Mouse (Mus musculus) stomach, postnatal 0 days (tissue): Measurements from ENCODE around the gene Lgi1.

ENCODE experiments used
- CTCF ChIP-seq: IDR thresholded peaks from 2 replicates; pipeline ENCODE4 v1.5.1; 2016; ENCODE audit warnings: antibody characterized with exemption, low read depth, mild to moderate bottlenecking, moderate library complexity
- EP300 ChIP-seq: optimal IDR thresholded peaks from 2 replicates; pipeline ENCODE3; 2016; ENCODE audit warnings: antibody characterized with exemption

DNA sequence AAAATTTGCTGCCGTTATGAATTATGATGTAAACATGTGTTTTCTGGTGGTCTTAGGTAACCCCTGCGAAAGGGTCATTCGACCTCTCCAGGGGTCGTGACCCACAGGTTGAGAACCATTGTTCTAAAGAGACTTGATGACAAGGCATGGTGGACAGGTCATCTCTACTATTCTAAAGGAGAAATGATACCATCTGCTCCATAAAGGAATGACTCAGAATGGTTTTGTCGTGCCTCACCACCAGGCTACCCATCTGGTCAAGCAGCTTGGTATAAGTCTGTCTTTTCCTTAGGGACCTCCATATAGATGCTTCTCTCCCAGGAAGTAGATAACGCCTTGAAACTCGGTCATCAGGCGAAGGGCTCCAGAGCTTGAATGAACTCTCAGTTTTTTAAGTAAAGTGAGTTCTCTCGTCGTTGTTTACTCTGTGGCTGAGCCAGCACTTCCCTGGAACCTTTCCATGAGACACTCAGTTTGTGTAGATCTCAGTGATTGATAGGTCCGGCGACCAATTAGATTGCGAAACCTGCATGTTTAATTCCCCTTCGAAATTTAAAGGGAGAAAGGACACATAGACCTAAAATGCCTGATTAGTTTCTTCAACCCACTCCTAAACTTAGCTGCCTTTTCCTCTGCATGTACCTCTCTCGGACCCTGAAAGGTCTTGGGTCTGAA is 10.5 kb downstream of the Lgi1 start:
- TF ChIP-seq CTCF = no peak
- no peak for TF ChIP-seq EP300
